Mouse (Mus musculus) heart, postnatal 0 days (tissue): ENCODE measurements at regions not wholly inside any gene's neighbourhood (a gene's known extent, or its start where the extent isn't known, plus 50 kb on each side); places are given as distances from the start of the nearest gene placed in this dataset.

Experiments used
- ATAC-seq: fragments of 200-750 bp; cut with Nextera tagmentation; 2 replicates; pipeline ENCODE4 v1.8.0; 2017; ENCODE audit warnings: low read depth, moderate number of reproducible peaks, moderate library complexity; ENCODE audit not compliant: insufficient read depth
- DNase-seq: peaks from one replicate; pipeline ENCODE4 v3.0.0-alpha.2; 2016; ENCODE audit warnings: low spot score
- H3K27ac ChIP-seq: fragments of 300-500 bp; sonication (generic); 2 replicates; pipeline ENCODE4 v1.5.1; 2014; ENCODE audit warnings: low read depth, mild to moderate bottlenecking
- H3K27me3 ChIP-seq: fragments of 300-500 bp; sonication (generic); 2 replicates; pipeline ENCODE4 v1.6.1; 2014; ENCODE audit warnings: low read length, mixed read lengths; ENCODE audit not compliant: control insufficient read depth, insufficient read depth
- H3K36me3 ChIP-seq: fragments of 300-500 bp; sonication (generic); replicated peaks from 2 replicates; pipeline ENCODE4 v1.6.1; 2014; ENCODE audit warnings: low read length, mixed read lengths; ENCODE audit not compliant: control insufficient read depth, insufficient read depth
- H3K4me1 ChIP-seq: fragments of 300-500 bp; sonication (generic); 2 replicates; pipeline ENCODE4 v1.6.1; 2014; ENCODE audit warnings: antibody characterized with exemption; ENCODE audit not compliant: control insufficient read depth, insufficient read depth
- H3K4me2 ChIP-seq: fragments of 300-500 bp; sonication (generic); 2 replicates; pipeline ENCODE4 v1.6.1; 2014; ENCODE audit warnings: low read depth, mild to moderate bottlenecking, low read length, moderate library complexity
- H3K4me3 ChIP-seq: fragments of 300-500 bp; sonication (generic); 2 replicates; pipeline ENCODE4 v1.5.1; 2014; ENCODE audit warnings: low read depth, low read length
- H3K9ac ChIP-seq: fragments of 300-500 bp; sonication (generic); replicated peaks from 2 replicates; pipeline ENCODE4 v1.6.1; 2014; ENCODE audit warnings: low read depth, low read length, mixed read lengths
- H3K9me3 ChIP-seq: fragments of 300-500 bp; sonication (generic); replicated peaks from 2 replicates; pipeline ENCODE4 v1.6.1; 2016; ENCODE audit warnings: low read length; ENCODE audit not compliant: control insufficient read depth
- CTCF ChIP-seq: IDR thresholded peaks from 2 replicates; pipeline ENCODE4 v1.5.1; 2016; ENCODE audit warnings: antibody characterized with exemption, control low read depth, low read depth
- EP300 ChIP-seq: IDR thresholded peaks from 2 replicates; pipeline ENCODE4 v1.6.1; 2016; ENCODE audit warnings: antibody characterized with exemption, low read depth
- WGBS: fragments of 180-500 bp; shearing (Covaris S2); extraction: QIAGEN DNeasy Blood & Tissue Kit; methylation state at CpG from one replicate; pipeline ENCODE4 v1.1.7; 2014; 5-methylcytosine and 5-hydroxymethylcytosine counted together

DNA sequence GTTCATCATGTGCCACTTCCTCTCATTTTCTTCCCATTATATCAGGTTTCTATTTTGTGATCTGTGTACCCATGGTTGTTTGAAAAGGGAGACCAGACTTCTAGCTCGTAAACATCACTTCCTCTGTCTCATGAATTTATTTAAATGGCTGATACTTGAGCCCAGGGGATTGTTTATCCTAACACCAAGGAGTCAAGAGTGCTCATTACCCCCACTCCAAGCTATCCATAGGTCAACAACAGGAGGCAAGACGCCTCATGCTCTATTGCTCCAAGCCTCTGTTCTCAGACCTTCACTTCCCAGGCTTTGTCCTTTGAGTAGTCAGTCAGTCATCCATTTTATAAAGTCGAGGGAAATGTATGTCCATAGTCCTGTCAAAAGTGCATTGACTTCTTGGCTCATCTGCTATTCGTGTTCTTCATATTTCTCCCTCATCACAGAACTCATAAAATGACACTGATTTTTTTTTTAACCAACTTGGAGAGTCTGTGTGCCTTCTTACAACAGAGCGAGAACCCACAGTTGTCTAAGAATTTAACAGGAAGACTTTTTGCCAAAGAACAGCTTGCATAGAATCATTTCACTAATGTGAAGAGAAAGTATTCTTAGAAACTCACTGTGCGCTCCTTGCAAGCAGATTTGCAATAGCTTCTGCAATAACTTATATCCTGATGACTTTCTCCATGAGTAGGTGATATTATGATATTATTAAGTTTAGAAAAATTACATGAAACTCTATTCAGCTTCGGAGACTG is 231.8 kb downstream of the Bmp2 start:
- no peaks in the 10 kb centered on the region for H3K27me3 ChIP-seq
- H3K27ac ChIP-seq = no peak overlapping the region
- ATAC-seq = no peak
- no peaks in the 10 kb centered on the region for H3K9me3 ChIP-seq
- WGBS = 63% methylated on average over 7 of the region's 7 CpGs
- no peak for TF ChIP-seq CTCF
- no peak for TF ChIP-seq EP300
- no peaks in the 10 kb centered on the region for H3K4me1 ChIP-seq
- no peak for DNase-seq
- no peak overlapping the region for H3K9ac ChIP-seq
- no peak overlapping the region for H3K4me3 ChIP-seq
- H3K36me3 ChIP-seq = no peaks in the 10 kb centered on the region
- no peak overlapping the region for H3K4me2 ChIP-seq

DNA sequence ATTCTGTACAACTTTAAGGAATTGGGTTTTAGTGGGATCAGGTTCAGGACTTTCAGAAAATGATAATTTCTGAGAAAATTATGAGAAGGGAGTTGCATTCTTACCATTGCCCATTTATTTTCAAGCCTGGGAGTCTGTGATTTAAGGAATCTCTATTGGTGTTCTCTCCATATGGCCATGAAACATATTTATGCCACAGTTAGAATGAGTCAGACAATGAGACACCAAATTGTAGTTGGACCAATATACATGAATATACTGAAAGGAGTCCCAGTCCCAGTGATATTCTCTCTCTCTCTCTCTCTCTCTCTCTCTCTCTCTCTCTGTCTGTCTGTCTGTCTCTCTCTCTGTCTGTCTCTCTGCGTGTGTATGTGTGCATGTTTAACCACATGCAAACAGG is 239.1 kb downstream of the Bmp2 start:
- WGBS = 53% methylated on average over 1 of the region's 1 CpGs
- Histone ChIP-seq H3K36me3 (no peaks in the 10 kb centered on the region), H3K9ac (no peak overlapping the region), H3K4me3 (no peak overlapping the region), H3K4me1 (no peaks in the 10 kb centered on the region), H3K27ac (no peak overlapping the region), H3K4me2 (no peak overlapping the region), H3K27me3 (no peaks in the 10 kb centered on the region), H3K9me3 (no peaks in the 10 kb centered on the region)
- ATAC-seq (no peak), DNase-seq (no peak)
- TF ChIP-seq CTCF (no peak), EP300 (no peak)

DNA sequence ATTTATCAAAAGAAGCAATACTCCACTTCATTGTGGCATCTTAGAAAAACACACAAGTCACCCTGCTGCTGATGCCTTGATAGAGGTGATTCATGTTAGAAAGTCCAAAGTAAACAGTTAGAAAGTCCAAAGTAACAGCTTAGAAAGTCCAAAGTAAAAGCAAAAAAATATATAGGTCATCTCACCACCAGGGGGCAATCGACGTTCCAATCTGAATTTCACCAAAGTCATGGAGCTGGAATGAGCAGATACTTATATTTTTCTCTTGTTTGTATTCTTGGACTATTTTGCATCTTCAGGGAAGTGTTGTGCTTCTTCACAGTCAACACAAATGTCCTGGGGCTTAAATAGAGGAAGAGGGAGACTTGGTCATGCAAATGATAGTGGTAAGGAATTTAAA is 241.3 kb downstream of the Bmp2 start:
- H3K9ac ChIP-seq = no peak overlapping the region
- no peak overlapping the region for H3K4me2 ChIP-seq
- no peaks in the 10 kb centered on the region for H3K27me3 ChIP-seq
- H3K27ac ChIP-seq = no peak overlapping the region
- peak; percentile 5 for DNase-seq
- no peaks in the 10 kb centered on the region for H3K9me3 ChIP-seq
- no peak overlapping the region for H3K4me3 ChIP-seq
- 25% methylated on average over 2 of the region's 2 CpGs for WGBS
- no peaks in the 10 kb centered on the region for H3K4me1 ChIP-seq
- ATAC-seq = no peak
- no peaks in the 10 kb centered on the region for H3K36me3 ChIP-seq
- TF ChIP-seq CTCF = peak; percentile 54
- TF ChIP-seq EP300 = no peak

DNA sequence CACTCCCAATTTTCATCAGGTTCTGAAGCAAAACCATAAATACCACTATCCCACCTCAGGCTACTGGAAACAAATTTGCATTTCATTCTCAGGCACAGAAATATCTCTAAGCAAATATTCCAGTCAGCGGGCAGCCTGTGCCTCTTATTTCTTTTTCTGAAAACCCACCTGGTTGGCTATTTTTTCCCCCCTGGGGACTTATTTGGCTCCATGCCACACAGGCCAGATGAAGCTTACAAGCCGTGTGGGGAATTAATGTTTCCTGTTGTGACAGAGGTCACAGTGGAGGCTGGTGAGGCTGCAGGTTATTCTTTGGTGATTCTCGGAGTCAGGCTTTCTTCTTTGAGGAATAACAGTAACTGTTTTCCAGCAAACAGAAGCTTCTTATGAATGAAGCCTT is 250.7 kb downstream of the Bmp2 start:
- Histone ChIP-seq H3K36me3 (no peaks in the 10 kb centered on the region), H3K4me2 (no peak overlapping the region), H3K27ac (no peak overlapping the region), H3K27me3 (no peaks in the 10 kb centered on the region), H3K9me3 (no peaks in the 10 kb centered on the region), H3K4me1 (no peaks in the 10 kb centered on the region), H3K4me3 (no peak overlapping the region), H3K9ac (no peak overlapping the region)
- ATAC-seq (no peak), DNase-seq (no peak)
- WGBS = 33% methylated on average over 3 of the region's 3 CpGs
- TF ChIP-seq CTCF (no peak), EP300 (no peak)

DNA sequence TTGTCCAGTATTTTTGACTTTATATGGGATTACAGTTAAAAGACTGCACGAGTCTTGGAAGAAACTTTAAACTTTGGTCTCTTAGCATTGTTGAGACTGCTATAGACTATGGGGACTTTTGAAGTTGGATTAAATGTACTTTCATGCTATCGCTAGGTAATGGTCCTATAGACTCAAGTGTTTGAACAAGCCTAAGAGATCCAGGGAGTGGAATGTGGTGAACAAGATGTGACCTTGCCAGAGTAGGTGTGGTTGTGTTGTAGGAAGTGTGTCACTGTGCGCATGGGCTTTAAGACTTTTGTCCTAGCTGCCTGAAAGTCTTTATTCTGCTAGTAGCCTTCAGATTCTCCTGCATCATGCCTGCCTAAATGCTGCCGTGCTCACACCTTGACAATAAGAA is 269.5 kb downstream of the Bmp2 start:
- DNase-seq (no peak), ATAC-seq (no peak)

DNA sequence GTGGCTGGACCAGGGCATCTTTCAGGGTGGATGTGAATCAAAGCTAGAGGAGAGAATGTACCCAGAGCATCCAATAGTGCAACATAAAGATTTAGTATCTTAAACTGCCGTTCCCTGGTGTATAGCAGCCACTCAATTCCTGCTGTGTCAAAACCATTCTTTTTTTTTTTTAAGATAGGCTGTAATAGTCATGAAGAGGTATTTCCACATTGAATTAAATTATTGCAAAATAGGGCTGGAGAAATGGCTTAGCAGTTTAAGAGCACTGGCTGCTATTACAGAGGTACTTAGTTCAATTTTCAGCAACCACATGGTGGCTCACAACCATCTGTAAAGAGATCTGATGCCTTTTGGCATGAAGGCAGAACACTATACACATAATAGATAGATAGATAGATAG is 277.4 kb downstream of the Bmp2 start:
- ATAC-seq (no peak), DNase-seq (no peak)
- 88% methylated on average over 1 of the region's 1 CpGs for WGBS
- H3K27ac ChIP-seq = no peak overlapping the region
- TF ChIP-seq CTCF = no peak
- TF ChIP-seq EP300 = no peak
- H3K4me2 ChIP-seq = no peak overlapping the region
- no peak overlapping the region for H3K4me3 ChIP-seq
- no peaks in the 10 kb centered on the region for H3K4me1 ChIP-seq
- no peaks in the 10 kb centered on the region for H3K36me3 ChIP-seq
- no peaks in the 10 kb centered on the region for H3K27me3 ChIP-seq
- H3K9ac ChIP-seq = no peak overlapping the region
- H3K9me3 ChIP-seq = no peaks in the 10 kb centered on the region

More for the DNA sequence above, 269.5 kb downstream of the Bmp2 start:
- Histone ChIP-seq H3K27me3 (no peaks in the 10 kb centered on the region), H3K9ac (no peak overlapping the region), H3K4me2 (no peak overlapping the region), H3K27ac (no peak overlapping the region), H3K4me3 (no peak overlapping the region), H3K36me3 (no peaks in the 10 kb centered on the region), H3K4me1 (no peaks in the 10 kb centered on the region), H3K9me3 (no peaks in the 10 kb centered on the region)
- TF ChIP-seq EP300 (no peak), CTCF (no peak)
- WGBS = 78% methylated on average over 4 of the region's 4 CpGs
